Mouse (Mus musculus) kidney, embryonic 16.5 days (tissue): ENCODE results near the gene Igf1r. TPM values are rescaled to one million over a fixed set of nuclear protein-coding genes. Genes with fewer than 3 reads are reported as not detected.
A peak's percentile ranks its signal among the peaks of the same experiment; 100 is the strongest.

Experiments used
- ATAC-seq: fragments of 200-750 bp; cut with Nextera tagmentation; 2 replicates; pipeline ENCODE4 v1.8.0; 2017; ENCODE audit warnings: moderate TSS enrichment; ENCODE audit not compliant: low FRiP score, low TSS enrichment
- H3K27ac ChIP-seq: fragments of 300-500 bp; sonication (generic); 2 replicates; pipeline ENCODE4 v1.5.1; 2014; ENCODE audit warnings: low read length
- H3K27me3 ChIP-seq: fragments of 300-500 bp; sonication (generic); 2 replicates; pipeline ENCODE4 v1.6.1; 2014; ENCODE audit warnings: low read length, control low read depth, mixed read lengths; ENCODE audit not compliant: insufficient read depth
- H3K36me3 ChIP-seq: fragments of 300-500 bp; sonication (generic); 2 replicates; pipeline ENCODE4 v1.6.1; 2014; ENCODE audit warnings: low read length, control low read depth, mixed read lengths; ENCODE audit not compliant: insufficient read depth
- H3K4me1 ChIP-seq: fragments of 300-500 bp; sonication (generic); 2 replicates; pipeline ENCODE4 v1.6.1; 2014; ENCODE audit warnings: low read length, control low read depth, mixed read lengths; ENCODE audit not compliant: insufficient read depth
- H3K4me2 ChIP-seq: fragments of 300-500 bp; sonication (generic); replicated peaks from 2 replicates; pipeline ENCODE4 v1.6.1; 2014; ENCODE audit warnings: low read depth, low read length
- H3K4me3 ChIP-seq: fragments of 300-500 bp; sonication (generic); 2 replicates; pipeline ENCODE4 v1.5.1; 2014; ENCODE audit warnings: mild to moderate bottlenecking, low read length
- H3K9ac ChIP-seq: fragments of 300-500 bp; sonication (generic); replicated peaks from 2 replicates; pipeline ENCODE4 v1.6.1; 2014; ENCODE audit warnings: low read length
- H3K9me3 ChIP-seq: fragments of 300-500 bp; sonication (generic); 2 replicates; pipeline ENCODE4 v1.6.1; 2016; ENCODE audit warnings: low read length, control low read depth
- WGBS: fragments of 180-500 bp; shearing (Covaris S2); extraction: QIAGEN DNeasy Blood & Tissue Kit; methylation state at CpG from one replicate; pipeline ENCODE4 v1.1.7; 2014; 5-methylcytosine and 5-hydroxymethylcytosine counted together
- polyA plus RNA-seq: library from polyadenylated mRNA; unstranded; fragments of >200 nt; fragmentation: Nextera tagmentation; extraction: Ambion mirVana; gene quantifications from 2 replicates; pipeline ENCODE4 v1.2.1, GENCODE M21; 2015

Igf1r gene
- 22.3 and 32.0 TPM in 2 replicates for polyA plus RNA-seq

GRCm38 (mm10) chr7:67952777-67953700 lies at the start of gene Igf1r:
TSS of gene Igf1r (plus strand) at chr7:67952827.
- Histone ChIP-seq H3K27me3 (0 out of 2 replicates have a peak, but pooled peaks cover 2% of the 10 kb centered on the region), H3K36me3 (no peaks in the 10 kb centered on the region), H3K27ac (peak within 1 kb of the TSS; percentile 100), H3K9me3 (no peaks in the 10 kb centered on the region), H3K4me3 (peak within 1 kb of the TSS; percentile 79), H3K4me1 (peaks cover 29% of the 10 kb centered on the region), H3K9ac (peak within 1 kb of the TSS; percentile 99), H3K4me2 (peak within 1 kb of the TSS; percentile 97)
- ATAC-seq = no peak
- WGBS = under 1% methylated on average over 60 of the region's 62 CpGs

GRCm38 (mm10) chr7:67906358-67906757 lies 46.3 kb upstream of the Igf1r start:
- ATAC-seq = no peak
- no peak overlapping the region for H3K27ac ChIP-seq
- H3K4me2 ChIP-seq = no peak overlapping the region
- H3K9ac ChIP-seq = no peak overlapping the region
- 94% methylated on average over 2 of the region's 2 CpGs for WGBS
- H3K4me1 ChIP-seq = peaks cover 6% of the 10 kb centered on the region; the same call in 1 of the 2 replicates
- H3K36me3 ChIP-seq = no peaks in the 10 kb centered on the region
- H3K4me3 ChIP-seq = no peak overlapping the region
- H3K27me3 ChIP-seq = no peaks in the 10 kb centered on the region
- H3K9me3 ChIP-seq = no peaks in the 10 kb centered on the region

- no peak overlapping the region for H3K4me3 ChIP-seq
- no peak overlapping the region for H3K9ac ChIP-seq
- H3K36me3 ChIP-seq = no peaks in the 10 kb centered on the region
- H3K4me2 ChIP-seq = no peak overlapping the region
- no peaks in the 10 kb centered on the region for H3K9me3 ChIP-seq
- H3K27me3 ChIP-seq = no peaks in the 10 kb centered on the region
- no peak overlapping the region for H3K27ac ChIP-seq
- no peak for ATAC-seq
- 71% methylated on average over 9 of the region's 9 CpGs for WGBS
- H3K4me1 ChIP-seq = peaks cover 13% of the 10 kb centered on the region
Observed at GRCm38 (mm10) chr7:67907786-67908400, 44.7 kb upstream of the Igf1r start.

GRCm38 (mm10) chr7:67910528-67910927 lies 42.1 kb upstream of the Igf1r start:
- peaks cover 13% of the 10 kb centered on the region for H3K4me1 ChIP-seq
- H3K27ac ChIP-seq = peak overlapping the region; percentile 90
- 31% methylated on average over 10 of the region's 10 CpGs for WGBS
- H3K36me3 ChIP-seq = no peaks in the 10 kb centered on the region
- no peaks in the 10 kb centered on the region for H3K9me3 ChIP-seq
- H3K4me3 ChIP-seq = 0 out of 2 replicates have a peak overlapping the region, but pooled peaks have one; percentile 5
- H3K9ac ChIP-seq = no peak overlapping the region
- peak; percentile 18; the same call in 1 of the 2 replicates for ATAC-seq
- no peaks in the 10 kb centered on the region for H3K27me3 ChIP-seq
- peak overlapping the region; percentile 29 for H3K4me2 ChIP-seq

GRCm38 (mm10) chr7:67910947-67911346 lies 41.7 kb upstream of the Igf1r start:
- Histone ChIP-seq H3K27ac (peak overlapping the region; percentile 90), H3K9me3 (no peaks in the 10 kb centered on the region), H3K36me3 (no peaks in the 10 kb centered on the region), H3K4me1 (peaks cover 13% of the 10 kb centered on the region), H3K27me3 (no peaks in the 10 kb centered on the region), H3K9ac (0 out of 2 replicates have a peak overlapping the region, but pooled peaks have one; percentile 16), H3K4me3 (0 out of 2 replicates have a peak overlapping the region, but pooled peaks have one; percentile 5), H3K4me2 (peak overlapping the region; percentile 29)
- WGBS = 27% methylated on average over 3 of the region's 3 CpGs
- ATAC-seq = peak; percentile 91

GRCm38 (mm10) chr7:67911841-67912240 lies 40.8 kb upstream of the Igf1r start:
- Histone ChIP-seq H3K4me2 (no peak overlapping the region), H3K36me3 (no peaks in the 10 kb centered on the region), H3K9me3 (no peaks in the 10 kb centered on the region), H3K27ac (peak overlapping the region; percentile 71), H3K4me3 (no peak overlapping the region), H3K9ac (no peak overlapping the region), H3K4me1 (peaks cover 13% of the 10 kb centered on the region), H3K27me3 (no peaks in the 10 kb centered on the region)
- ATAC-seq = peak; percentile 22; the same call in 1 of the 2 replicates
- WGBS = 22% methylated on average over 6 of the region's 6 CpGs

- Histone ChIP-seq H3K27me3 (no peaks in the 10 kb centered on the region), H3K9ac (no peak overlapping the region), H3K4me3 (no peak overlapping the region), H3K27ac (no peak overlapping the region), H3K9me3 (no peaks in the 10 kb centered on the region), H3K36me3 (no peaks in the 10 kb centered on the region), H3K4me2 (no peak overlapping the region), H3K4me1 (peaks cover 11% of the 10 kb centered on the region)
- 73% methylated on average over 8 of the region's 8 CpGs for WGBS
- ATAC-seq = no peak
Observed at GRCm38 (mm10) chr7:67916960-67917359, 35.7 kb upstream of the Igf1r start.

GRCm38 (mm10) chr7:67917753-67918152 lies 34.9 kb upstream of the Igf1r start:
- no peak overlapping the region for H3K4me3 ChIP-seq
- no peaks in the 10 kb centered on the region for H3K27me3 ChIP-seq
- no peaks in the 10 kb centered on the region for H3K36me3 ChIP-seq
- H3K4me2 ChIP-seq = no peak overlapping the region
- no peak for ATAC-seq
- H3K4me1 ChIP-seq = peaks cover 9% of the 10 kb centered on the region; the same call in 1 of the 2 replicates
- H3K27ac ChIP-seq = no peak overlapping the region
- WGBS = 84% methylated on average over 2 of the region's 2 CpGs
- H3K9ac ChIP-seq = no peak overlapping the region
- H3K9me3 ChIP-seq = no peaks in the 10 kb centered on the region

GRCm38 (mm10) chr7:67919467-67919866 lies 33.2 kb upstream of the Igf1r start:
- ATAC-seq = peak; percentile 53; the same call in 1 of the 2 replicates
- 67% methylated on average over 3 of the region's 3 CpGs for WGBS
- H3K36me3 ChIP-seq = no peaks in the 10 kb centered on the region
- H3K4me2 ChIP-seq = no peak overlapping the region
- H3K9ac ChIP-seq = no peak overlapping the region
- H3K4me1 ChIP-seq = peaks cover 9% of the 10 kb centered on the region; the same call in 1 of the 2 replicates
- H3K27me3 ChIP-seq = no peaks in the 10 kb centered on the region
- no peak overlapping the region for H3K4me3 ChIP-seq
- peak overlapping the region; percentile 80; the same call in 1 of the 2 replicates for H3K27ac ChIP-seq
- H3K9me3 ChIP-seq = no peaks in the 10 kb centered on the region
